Mouse (Mus musculus): ENCODE measurements around the gene Il4.
A peak's percentile ranks its signal among the peaks of the same experiment; 100 is the strongest.

The Il4 gene

DNA sequence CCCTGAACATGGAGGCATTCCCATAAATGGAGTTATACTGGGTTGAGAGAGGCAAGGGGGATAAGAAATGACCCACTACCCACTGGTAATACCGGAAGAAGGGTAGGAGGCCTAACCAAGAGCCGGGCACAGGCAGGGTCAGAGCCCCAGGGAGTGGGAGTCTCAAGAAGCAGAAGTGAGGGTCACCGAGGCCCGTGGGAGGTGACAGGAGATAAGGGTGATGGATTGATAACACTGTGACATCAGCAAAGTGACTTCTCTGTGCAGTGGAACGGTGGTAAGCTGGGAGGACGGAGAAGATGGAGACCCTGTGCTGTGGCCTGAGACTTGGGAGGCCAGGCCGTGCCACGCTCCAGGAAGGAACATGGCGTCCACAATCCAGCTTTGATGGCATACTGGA is 5.1 kb upstream of the Il4 start:
- DNase-seq = no peak

DNA sequence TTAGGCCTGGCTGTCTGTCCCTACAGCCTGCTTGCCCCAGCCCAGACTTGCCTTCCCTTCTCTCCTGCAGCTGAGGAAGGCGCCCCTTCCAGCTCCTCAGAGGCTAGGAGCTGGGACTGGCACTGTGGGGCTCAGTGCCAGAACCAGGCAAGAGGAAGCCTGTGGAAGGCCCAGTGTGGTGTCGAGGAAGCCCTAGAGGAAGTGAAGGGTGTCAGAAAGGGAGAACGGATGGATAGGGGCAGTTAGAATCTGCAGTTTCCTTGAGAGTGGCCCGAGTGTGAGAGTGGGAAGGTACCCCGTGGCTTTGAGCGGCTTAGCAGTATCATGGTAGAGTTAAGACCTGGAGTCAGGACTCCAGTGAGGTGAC is 4.0 kb upstream of the Il4 start:
- DNase-seq = no peak

DNA sequence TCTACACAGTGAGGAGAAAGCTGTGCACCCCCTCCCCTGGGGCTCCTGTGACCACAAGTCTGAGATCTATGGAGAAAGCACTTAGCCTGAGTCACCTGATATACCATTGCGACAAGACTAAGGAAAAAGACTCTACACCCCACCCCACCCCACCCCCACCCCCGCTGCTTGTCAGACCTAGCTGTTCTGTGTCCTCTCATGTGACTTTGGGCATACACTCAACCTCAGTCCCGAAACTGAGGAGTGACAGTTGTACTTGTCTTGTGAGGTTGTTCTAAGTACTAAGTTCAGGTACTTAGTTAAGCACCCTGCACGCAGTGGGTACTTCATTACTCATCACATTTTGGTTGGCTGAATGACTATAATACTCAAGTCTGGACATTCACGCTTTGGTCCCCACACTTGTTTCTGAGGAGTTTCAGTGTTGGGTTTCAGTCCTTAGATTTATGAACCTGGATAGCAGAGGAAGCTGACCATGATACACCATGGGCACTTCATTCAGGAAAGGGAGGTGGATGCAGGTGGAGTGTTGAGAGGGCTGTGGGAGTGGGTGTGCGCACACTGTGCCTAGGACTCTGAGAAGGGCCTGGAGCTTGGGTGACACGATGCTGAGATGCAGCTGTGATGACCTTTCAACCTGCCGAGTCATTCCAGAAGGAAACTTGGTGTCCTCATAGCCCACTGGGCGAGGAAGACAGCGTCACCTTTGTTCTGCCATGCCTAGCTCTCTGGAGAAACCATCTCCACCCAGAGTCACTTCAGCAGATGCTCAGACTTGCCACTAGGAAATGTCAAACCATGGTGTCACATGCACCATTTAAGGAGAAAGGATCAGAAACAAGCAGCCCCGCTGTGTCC is 3.3 kb upstream of the Il4 start:
- DNase-seq = no peak

DNA sequence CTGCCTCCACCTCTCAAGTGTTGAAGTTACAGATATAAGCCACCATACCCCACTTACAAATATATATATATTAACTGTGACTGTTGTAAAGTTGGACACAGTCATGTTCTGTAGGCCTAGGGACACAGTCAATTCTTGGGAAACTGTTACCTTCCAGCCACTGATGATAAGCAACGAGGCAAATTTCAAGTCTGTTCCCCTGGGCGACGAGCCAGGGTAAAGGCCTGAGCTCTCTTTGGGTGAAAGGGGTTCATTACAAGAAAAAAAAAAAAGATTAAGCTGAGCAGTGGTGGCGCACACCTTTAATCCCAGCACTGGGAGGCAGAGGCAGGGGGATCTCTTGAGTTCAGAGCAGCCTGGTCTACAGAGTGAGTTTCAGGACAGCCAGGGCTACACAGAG is 1.6 kb upstream of the Il4 start:
- no peak for DNase-seq

DNA sequence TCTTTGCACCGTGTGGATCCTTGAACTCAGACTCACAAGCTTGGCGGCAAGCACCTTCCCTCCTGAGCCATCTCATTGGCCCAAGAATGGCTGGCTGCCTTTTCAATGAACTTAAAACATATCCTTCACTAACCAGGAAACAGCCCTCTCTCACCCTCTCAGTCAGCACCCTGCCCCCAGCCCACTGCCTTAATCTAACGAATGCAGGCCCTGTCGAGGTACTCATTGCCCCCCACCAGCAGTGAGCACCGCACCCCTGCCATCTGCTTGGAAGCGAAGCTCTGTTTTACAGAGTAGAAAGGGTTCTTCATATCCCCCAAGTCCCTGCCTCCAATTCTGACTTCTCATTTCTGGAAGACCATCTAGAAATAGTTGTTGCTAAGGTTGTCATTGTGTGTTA is 959 bp upstream of the Il4 start:
- DNase-seq = no peak

DNA sequence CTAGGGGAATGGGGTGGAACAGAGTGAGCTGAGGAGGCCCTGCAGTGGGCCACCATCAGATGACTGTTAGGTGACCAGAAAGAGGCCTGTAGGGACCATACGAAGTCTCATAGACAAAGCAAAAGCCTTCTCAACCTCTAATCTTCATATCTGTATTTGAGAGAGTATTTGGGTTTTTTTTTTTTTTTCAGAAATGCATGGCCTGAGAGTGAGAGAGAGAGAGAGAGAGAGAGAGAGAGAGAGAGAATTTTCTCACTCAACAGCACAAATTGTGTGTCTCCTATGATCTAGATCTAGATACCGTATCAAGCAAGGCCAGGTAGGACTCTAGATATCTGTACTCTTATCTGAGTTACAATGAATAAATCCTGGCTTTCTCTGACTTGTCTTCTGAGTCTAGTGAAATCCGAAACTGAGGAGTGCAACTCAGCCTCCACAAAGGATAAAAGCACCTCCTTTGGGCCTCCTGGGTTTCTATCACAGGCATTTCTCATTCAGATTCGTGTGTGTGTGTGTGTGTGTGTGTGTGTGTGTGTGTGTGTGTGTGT is 833 bp downstream of the Il4 start:
- DNase-seq = no peak

DNA sequence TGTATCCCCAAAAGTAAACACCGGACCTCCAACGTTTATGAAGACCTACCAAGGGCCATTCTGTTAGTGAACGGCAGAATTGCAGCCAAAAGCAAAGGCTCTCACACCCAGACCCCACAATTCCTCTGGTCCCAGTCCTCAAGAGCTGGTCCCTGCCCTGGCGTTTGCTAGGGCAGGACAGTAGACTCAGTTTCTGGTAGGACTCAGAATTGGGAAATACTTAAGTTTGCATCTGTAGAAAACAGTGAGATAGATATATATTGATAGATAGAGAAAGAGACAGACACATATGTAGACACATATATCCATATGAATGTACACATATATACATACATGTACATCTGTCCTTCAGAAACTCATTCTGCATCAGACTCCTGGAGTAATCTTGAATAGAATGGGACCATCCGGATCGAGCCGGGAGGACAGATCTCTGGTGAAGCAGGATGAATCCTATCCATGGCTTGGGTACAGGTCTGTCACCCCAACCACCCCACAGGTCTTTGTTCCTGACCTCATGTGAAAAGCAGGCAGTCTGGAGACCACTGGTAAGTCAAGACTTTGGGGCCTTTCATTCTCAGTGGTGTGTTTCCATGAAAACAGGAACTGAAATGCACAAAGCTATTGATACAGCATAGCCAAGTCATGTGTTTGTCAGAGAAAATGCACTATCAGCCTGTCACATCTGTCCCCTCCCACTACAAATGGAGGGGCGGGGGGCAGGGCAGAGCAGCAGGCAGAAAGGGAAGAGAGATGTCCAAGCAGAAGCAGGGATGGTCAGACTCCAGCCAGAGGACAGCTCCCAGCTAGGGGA is 1.5 kb downstream of the Il4 start:
- DNase-seq = no peak

DNA sequence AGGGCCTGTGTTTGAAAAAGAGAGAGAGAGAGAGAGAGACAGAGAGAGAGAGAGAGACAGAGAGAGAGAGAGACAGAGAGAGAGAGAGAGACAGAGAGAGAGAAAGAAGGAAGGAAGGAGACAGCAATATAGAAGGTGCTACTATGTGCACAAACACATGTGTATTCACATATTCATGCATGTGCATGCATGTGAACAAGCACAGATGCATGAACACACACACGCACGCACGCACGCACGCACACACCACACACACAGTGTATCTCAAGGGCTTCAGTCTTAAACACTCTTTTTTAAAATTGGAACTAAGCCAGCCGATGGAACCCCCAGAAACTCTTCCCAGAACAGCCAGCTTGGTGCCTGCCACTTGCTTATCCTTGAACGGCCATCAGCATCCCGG is 2.9 kb downstream of the Il4 start:
- no peak for DNase-seq

DNA sequence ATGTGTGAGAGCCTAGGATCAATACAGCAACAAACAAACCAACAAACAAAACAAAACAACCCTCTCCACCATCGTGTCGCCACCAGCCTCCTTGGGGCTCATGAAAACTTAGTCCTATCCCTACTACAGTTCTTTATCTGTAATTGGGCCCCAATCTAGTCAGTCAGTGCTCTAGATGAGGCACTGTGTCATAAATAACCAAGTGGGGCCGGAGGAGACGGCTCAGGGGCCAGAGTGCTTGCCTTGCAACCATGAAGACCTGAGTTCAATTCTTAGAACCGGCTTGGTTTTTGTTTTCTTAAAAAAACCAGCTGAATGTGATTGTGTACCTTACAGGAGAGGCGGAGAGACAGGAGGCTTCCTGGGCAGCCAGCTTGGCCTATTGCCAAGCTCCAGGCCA is 3.3 kb downstream of the Il4 start:
- no peak for DNase-seq

DNA sequence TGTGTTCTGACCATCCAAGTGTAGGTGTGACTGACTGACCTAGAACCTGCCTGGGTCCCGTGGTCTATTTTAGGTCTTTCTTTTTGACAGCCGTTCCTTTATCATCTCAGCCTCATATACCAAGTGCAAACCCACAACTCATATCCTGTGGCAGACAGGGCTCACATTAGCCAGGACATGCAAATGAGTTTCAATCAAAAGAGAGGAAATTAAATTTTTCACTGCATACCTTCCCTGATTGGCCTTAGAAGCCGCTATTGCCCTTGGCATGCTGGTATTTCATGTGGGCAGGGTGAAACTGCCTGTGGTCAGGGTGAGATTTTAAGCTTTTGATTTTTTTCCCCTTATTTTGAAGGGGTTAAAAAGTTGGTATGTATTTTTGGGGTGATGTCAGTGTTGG is 8.8 kb downstream of the Il4 start:
- DNase-seq = no peak

DNA sequence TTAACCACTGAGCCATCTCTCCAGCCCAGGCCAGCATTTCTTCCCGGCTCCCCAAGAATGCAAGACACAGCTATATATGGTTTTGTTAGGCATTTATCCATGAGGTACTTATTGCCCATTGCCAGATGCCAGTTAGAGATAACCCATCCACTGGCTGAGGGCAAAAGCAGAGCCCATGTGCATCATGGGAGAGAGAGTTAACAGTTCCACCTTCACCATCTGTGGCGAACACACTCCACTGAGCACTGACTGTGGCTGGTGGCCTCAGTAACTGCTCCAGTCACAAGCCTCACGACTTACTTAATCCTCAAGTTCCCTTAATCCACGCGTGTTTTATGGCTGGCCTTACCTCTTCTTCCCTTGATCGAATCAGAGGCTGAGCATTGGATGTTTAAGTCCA is 9.2 kb downstream of the Il4 start:
- DNase-seq = no peak

DNA sequence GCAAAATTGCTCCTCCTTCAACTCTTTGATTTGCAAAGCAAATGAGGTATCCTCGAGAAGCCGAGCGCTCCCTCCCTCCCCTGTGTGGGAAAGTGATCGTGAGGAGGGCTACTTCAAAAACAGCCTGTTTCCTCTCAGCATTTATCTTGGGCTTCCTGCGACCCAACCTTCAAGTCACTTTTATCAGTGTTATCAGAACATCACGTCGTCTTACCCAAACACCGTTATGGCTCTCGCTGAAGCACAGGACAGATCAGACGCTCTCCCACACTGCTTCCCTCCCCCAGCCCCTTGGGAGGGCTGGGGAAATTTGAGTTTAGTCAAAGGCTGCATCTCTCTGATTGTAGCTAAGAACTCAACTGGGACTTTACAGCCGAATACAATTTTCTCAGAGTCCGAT is 12.9 kb downstream of the Il4 start:
- DNase-seq = no peak

DNA sequence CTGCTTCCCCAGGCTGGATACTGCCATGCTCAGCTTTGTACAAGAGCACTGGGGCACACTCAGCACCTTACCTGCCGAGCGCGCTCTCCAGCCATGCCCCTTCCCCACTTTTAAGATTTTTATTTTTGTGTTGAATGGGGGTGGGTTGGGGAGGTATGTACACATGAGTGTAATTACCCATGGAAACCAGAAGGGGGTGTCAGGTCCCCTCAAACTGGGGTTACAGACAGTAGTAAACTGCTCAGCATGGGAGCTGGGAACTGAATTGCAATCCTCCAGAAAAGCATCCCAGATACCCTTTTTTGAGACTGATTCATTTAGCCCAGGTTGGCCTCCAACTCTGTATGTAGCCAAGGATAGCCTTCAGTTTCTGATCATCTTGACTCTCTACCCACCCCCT is 13.5 kb downstream of the Il4 start:
- DNase-seq = no peak

DNA sequence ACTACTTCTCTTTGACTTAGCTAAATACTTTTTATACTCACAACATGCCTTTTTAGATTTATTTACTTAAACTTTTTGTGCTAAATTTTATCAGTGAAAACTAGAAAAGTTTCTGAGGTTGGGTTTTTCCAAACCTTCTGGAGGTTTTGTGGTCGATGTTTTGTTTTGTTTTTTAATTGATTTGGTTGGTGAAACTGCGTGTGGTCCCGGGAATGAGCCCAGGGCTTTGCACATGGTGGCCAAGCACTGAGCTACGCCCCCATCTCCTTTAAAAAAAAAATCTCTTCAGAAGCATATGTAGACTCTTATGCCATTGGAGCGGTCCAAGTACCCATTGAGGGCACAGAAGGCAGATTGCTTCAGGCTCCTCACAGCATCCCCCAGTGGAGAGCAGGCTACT is 27.4 kb downstream of the Il4 start:
- no peak for DNase-seq

DNA sequence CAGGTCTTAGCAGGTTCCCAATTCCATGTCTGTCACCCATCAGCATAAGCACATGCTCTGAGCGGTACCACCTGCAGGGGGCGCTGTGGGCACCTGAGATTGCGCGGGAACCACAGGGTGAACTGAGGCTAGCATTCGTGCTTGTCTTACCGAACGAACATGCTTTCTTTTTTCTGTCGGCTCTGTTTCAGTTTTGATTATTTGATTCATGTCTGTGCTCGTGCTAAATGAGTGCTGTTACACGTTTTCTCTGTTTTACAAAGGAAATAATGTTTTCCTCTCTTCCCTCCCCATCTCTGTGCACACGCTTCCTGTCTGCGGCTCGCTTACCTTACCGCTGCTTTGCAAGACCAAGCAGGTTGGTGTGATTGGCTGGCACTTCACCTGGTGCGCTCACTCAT is 28.1 kb downstream of the Il4 start:
- DNase-seq = peak; percentile 76

DNA sequence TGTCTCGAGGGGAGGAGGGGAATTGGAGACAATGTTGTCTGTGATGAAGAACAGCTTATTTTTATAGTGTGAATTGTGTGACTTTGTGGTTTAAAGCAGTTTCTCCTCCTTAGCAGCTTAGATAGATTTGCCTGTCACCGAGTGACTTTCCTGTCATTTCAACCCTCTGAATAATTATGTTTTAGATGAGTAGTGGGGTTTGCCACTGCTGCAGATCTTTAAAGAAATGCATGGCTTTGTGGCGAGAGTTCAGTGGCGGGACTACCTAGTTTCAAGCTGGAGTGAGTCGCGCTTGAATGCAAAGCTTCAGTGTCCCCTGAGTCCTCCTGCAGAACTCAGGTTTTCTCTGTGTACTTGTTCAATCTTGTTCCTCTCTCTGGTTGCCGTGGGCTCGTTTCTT is 30.2 kb downstream of the Il4 start:
- DNase-seq = no peak

DNA sequence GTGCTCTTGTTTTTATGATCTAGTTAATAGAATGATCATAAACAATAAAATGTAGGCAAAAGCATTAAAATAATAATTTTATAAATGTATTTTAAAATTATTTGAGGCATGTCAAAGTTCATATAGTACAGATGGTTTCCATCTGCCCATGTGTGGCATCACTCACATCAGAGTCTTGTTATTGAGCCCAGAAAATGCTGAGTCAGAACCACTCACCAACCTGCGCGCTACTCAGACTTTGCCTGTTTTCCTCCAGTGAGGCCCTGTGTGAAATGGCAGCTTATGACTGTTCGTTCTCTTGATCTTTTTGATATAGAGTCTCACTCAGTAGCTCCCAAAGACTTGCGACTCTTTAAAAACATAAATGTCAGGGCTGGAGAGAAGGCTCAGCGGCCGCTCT is 33.0 kb downstream of the Il4 start:
- no peak for DNase-seq

DNA sequence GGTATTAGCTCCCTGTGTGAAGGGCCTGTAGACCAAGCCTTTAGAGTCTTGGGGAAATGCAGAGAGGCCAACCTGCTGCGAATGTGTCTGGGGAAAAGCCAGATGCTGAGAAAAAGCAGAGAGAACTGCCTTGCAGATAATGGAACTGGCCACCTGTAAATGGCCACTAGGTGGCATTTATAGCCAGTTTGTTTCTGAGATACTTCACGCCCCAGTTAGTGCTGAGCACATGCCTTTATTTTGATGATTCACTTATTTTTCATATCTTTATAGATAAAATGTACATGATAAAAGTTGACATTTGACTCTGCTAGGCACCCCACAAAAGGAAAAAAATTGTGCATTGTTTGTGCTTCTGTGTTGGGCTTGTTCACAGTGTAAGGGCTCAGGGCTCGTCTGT is 33.6 kb downstream of the Il4 start:
- DNase-seq = no peak

DNA sequence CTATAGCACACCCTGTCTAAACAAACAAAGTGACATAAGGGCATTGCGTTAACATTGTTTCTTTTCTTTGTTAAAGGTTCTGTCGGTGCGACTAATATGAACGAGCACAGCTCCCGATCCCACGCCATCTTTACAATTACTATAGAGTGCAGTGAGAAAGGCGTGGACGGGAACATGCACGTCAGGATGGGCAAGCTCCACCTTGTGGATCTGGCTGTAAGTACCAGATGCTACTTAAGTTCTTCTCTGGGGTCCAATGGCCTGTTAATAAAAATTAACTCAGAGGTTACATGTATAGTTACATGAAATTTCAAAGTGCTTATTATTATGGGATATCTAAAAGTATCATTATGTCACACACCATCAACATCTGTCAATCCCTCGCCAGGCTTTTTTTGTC is 35.3 kb downstream of the Il4 start:
- DNase-seq = no peak

DNA sequence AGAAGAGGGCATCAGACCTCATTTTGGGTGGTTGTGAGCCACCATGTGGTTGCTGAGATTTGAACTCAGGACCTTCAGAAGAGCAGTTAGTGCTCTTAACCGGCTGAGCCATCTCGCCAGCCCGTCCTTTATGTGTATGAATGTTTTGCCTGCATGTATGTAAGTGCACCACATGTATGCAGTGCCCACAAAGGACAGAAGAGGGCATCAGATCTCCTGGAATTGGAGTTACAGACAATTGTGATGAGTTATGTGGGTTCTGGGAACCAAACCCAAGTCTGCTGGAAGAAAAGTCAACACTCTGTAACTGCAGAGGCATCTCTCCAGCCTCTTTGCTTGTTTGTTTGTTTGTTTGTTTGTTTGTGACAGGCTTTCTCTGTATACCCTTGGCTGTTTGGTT is 37.9 kb downstream of the Il4 start:
- DNase-seq = no peak

DNA sequence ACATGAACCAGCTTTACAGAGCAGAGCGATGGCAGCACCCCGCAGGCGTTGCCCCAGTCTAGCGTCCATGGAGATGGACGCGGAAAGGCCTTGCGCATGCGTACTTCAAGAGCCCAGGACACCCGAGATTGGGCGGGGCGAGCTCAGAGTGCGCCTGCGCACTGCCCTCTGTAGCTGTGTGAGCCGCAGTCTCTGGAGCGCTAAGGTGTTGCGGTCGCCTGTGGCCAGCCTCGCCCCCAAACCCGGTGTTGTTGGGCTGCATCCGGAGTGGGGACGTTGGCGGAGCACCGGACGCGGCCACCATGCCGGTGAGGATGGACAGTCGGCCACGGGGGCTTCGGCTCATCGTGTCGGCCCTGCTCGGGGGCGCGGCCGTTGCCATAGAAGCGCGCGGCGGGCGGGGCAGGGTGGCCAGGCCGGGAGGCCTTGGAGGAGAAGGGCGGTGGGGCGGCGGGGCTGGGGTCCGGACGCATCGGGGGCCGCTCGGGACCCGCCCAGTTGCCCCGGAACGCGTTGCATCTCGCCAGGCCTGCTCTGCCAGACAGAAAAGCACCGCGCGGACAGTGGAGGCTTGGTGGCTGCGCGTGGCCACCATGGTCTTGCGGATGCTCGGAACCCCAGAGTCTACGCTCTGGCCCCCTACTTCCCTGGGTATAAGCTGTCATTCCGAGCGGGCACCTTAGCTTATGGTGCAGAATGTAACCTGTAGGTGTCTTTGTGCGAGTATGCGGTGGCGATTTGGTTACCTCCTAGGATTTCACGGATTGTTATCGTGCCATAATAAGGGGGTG is 51.0 kb downstream of the Il4 start, which contains the start of gene Kif3a:
Gene Kif3a, plus strand, starts transcription at position 156 of the 791 bp plus-strand sequence.
- peak; percentile 94 for DNase-seq

DNA sequence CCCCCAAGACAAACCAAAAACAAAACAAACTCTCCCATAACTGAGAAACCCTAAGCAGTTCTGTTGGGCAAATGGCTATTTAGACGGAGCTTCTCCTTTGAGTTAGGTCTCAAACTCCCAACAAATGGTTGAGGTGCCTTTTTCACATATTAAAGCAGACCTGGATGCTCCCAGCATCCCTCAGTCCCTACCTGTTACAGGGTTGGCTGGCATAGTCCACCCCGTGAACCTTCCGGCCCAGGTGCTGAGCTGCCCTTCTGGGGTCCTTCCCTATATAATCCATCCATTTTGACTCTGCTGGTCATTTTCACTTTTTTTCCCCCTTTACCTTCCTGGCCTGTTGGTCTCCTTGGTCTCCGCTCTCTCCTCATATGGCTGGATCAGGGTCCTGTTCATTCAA is 51.8 kb downstream of the Il4 start:
- DNase-seq = no peak

DNA sequence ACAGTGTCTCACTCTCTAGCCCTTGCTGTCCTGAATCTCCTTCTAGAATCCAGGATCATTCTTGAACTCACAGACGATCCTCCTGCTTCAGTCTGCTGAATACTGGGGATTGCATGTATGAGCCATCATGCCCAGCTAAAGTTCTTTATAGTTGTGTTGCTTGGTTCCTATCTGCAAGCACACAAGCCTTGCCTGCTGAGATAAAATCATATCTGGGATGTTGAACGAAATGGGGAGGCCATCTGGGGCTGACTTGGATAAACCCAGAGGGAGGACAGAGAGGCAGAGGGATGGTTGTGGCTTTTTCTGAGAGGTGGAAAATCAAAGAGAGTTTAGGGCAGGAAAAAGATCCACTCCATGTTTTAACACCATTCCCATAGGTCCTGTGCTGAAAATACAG is 56.5 kb downstream of the Il4 start:
- no peak for DNase-seq
